Mouse (Mus musculus) brain, embryonic 14.5 days (tissue): ENCODE measurements around the gene Tmem135.

ENCODE experiments used
- CTCF ChIP-seq: fragments of 200-500 bp; IDR thresholded peaks from 2 replicates; pipeline ENCODE4 v1.5.1; 2012; ENCODE audit warnings: inconsistent platforms, mild to moderate bottlenecking, moderate library complexity, borderline replicate concordance; ENCODE audit not compliant: insufficient read depth, insufficient read length; ENCODE audit errors: extremely low read depth
- POLR2A ChIP-seq: fragments of 200-500 bp; IDR thresholded peaks from 2 replicates; pipeline ENCODE4 v1.6.1; 2012; ENCODE audit warnings: mild to moderate bottlenecking, inconsistent platforms, borderline replicate concordance; ENCODE audit not compliant: poor library complexity, insufficient read depth, insufficient read length, severe bottlenecking; ENCODE audit errors: extremely low read depth

- no peak for TF ChIP-seq CTCF
- no peak for TF ChIP-seq POLR2A
These were observed 95.8 kb downstream of the Tmem135 start for GRCm38 (mm10) chr7:89308238-89308637.
